Mouse (Mus musculus): ENCODE results near the gene Hamp. TPM values are rescaled to one million over a fixed set of nuclear protein-coding genes. Genes with fewer than 3 reads are reported as not detected.

Hamp gene
- not detected for total RNA-seq (2021)
- long read RNA-seq, experiment 1, result 0 reads
- long read RNA-seq, experiment 2, result 0 reads

GRCm38 (mm10) chr7:30943909-30944635 lies at the start of gene Hamp:
Hamp (minus strand) TSS chr7:30944032.
- intact Hi-C loops (cut with DNase I), result loop anchor here (2.0 kb wide), 1 partner anchor 21 kb away; no protein-coding TSS in a partner anchor
- DNase-seq, result no peak

DNA sequence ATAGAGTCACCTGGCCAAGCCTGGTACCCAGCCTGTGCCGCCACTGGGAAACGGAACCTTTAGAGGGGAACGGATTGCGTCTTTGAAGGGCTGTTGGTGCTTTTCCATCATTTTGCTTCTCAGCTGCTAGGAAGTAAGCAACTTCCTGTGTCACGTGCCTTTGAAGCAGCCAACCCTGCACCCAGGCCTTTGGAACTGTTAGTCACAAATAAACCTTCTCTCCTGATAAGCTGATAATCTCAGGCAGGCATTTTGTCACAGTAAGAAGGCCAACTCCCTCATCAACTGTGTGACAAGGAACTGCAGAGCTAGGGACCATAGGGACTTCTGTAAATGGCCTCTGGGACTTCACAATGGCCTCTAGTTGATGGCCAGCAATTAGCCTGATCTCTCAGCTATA lies 48.3 kb upstream of the Hamp start:
- intact Hi-C loops (cut with DNase I), result no loop called here
- DNase-seq, result no peak

- DNase-seq, result no peak
- intact Hi-C loops (cut with DNase I), result no loop called here
Observed at GRCm38 (mm10) chr7:30988519-30989162, 44.8 kb upstream of the Hamp start.

DNA sequence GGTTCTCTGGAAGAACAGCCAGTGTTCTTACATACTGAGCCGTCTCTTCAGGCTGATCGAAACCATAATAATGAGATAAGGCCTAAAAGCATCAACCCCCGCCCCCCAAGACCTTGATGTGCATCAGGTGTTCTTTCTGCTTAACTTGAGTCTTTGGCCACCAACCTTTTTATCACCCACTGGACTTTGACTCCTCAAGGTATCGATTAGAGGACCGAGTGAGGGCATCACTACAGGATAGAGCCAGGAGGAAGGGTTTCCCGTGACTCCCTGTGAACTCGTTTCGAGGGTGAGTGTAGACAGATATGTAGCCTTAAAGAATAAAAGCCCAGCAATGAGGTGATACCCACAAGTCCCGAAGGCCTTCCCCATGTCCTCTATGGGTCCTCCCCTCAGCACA lies 41.5 kb upstream of the Hamp start:
- DNase-seq, result no peak
- intact Hi-C loops (cut with DNase I), result no loop called here

GRCm38 (mm10) chr7:30981703-30982102 lies 37.9 kb upstream of the Hamp start:
- DNase-seq, result no peak
- intact Hi-C loops (cut with DNase I), result no loop called here

- DNase-seq, result peak; percentile 79 to 83
- intact Hi-C loops (cut with DNase I), result loop anchor here (5.0 kb wide), 1 partner anchor 101 kb away; no protein-coding TSS in a partner anchor
Observed at GRCm38 (mm10) chr7:30973501-30974289, 29.9 kb upstream of the Hamp start, which contains the start of gene Fam187b. Fam187b (plus strand) TSS chr7:30973790.

DNA sequence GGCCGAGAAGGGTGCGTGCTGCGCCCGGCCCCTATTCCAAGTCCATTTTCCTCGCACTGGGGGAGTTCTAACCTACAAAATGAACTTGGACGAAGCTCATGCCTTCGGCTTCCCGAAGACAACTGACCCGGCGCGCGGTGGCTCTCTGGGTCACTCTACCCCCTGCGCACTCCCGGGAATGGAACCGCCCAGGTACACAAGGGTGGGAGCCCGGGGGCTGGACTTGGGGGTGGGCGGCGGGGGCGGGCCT lies 29.3 kb upstream of the Hamp start, which contains the start of gene Lsr:
TSS of gene Lsr (minus strand) at position 214 of the 250 bp plus-strand sequence.
- no peak for DNase-seq
- intact Hi-C loops (cut with DNase I), result loop anchor here (5.0 kb wide), 1 partner anchor 101 kb away; no protein-coding TSS in a partner anchor

DNA sequence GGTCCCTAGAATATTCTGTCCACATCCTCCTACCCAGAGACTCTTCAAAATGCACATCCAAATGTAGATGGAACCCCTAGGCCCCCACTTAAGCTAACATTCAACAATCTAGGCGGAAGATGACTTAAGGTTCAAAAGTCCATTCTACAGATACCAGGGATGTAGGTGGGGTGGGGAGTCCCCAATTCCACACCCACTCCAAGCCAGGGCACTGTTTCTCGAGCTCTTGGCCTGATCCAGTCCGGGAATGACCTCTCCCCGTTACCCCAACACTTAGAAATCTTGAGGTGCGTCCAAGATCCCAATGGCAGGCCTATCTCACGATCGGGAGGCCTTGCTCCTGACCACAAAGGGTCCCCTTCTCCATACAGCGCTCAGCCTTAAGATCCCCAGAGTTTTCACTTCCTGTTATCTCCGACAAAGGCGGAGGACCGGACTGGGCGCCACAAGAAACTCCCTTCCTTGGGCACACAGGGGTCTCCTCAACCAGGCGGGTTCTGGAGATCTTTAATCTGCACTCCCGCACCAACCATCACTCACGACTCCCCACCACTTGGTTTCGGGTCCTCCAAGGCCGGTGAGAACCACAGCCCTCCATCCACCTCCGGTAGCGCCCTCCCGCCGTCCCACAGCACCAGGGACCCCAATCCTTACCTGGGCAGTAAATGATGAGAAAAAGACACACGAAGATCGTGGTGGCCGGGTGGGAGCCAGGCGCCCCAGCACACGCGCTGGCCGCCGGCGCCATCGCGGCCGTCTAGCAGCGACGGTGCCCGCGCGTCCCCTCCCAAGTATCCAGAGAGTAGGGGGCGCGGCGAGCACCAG lies 28.8 kb upstream of the Hamp start:
- intact Hi-C loops (cut with DNase I), result loop anchor here (5.0 kb wide), 1 partner anchor 100 kb away; no protein-coding TSS in a partner anchor
- DNase-seq, result no peak

DNA sequence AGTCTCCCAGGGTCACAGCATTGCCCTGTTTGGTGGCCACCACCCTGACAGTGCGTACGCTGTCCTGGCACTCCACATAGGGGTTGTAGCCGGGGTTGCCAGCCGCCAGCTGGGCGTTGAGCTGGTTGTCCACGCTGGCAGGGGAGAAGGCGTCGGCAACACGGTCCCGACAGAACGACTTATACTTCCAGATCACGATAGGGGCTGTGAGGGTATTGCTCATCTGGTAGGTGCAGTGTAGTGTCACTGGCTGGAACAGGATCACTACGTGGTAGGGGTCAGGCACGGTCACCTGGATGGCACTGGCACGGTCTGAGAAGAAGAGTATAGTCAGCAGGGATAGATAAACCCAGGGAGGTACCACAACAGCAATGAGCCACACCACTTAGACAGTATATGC lies 28.1 kb upstream of the Hamp start:
- DNase-seq, result no peak
- intact Hi-C loops (cut with DNase I), result loop anchor here (5.0 kb wide), 1 partner anchor 100 kb away; no protein-coding TSS in a partner anchor

DNA sequence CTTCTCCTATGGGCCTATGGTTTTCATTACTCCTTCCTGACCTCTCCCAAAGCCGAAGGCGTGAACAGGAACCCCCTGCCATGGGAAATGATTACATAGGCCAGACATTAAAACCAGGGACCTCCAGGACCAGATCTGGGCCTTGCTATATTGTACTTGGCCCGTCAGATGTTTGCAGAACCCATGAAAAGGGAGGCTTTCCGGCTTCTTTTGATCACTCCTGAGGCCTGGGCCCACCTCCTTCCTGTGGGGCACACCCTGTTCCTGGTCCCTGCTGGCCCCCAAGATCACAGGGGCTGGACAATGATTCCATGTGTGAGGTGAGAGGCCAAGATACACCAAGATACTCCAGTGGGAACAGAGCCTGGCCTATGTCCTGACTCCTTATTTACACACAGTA lies 25.3 kb upstream of the Hamp start:
- DNase-seq, result no peak
- intact Hi-C loops (cut with DNase I), result no loop called here

GRCm38 (mm10) chr7:30968611-30969010 lies 24.8 kb upstream of the Hamp start:
- no peak for DNase-seq
- intact Hi-C loops (cut with DNase I), result no loop called here

DNA sequence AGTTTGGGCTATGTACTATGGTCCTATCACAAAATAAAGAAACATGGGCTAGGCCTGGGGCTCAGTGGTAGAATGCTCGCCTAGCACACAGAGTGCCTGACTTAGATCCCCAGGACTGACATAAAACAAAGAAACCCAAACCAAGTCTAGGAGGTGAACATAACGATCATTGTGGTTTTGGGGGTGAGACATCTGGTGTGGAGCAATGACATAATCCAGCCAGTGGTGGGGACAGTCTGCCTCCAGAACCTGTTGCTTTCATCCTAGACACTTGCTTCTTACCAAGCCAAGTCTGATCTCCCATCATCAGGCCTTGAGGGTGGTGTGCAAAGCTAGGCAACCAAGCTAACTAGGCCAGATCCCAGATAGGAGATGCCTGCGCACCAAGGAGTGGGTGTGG lies 22.8 kb upstream of the Hamp start:
- DNase-seq, result no peak
- intact Hi-C loops (cut with DNase I), result no loop called here

DNA sequence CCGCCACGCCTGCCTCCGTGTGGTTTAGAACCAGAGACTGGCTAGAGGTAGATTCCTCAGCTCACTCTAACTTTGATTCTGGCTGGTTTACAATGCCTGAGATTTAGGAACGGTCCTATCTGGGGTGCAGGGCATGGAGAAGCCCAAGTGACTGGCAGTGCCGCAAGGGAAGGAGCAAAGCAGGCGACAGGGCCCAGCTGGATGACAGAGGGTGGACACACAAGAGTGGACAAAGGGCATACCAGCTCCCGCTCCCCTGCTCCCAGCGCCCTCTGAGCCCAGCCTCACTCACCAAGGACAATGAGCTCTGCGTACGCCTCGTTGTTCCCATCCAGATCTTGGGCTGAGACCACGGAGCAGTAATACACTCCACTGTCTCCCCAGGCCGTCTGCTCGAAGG lies 21.8 kb upstream of the Hamp start:
- DNase-seq, result no peak
- intact Hi-C loops (cut with DNase I), result no loop called here

GRCm38 (mm10) chr7:30964366-30964765 lies 20.5 kb upstream of the Hamp start:
- no peak for DNase-seq
- intact Hi-C loops (cut with DNase I), result loop anchor here (5.0 kb wide), 1 partner anchor 133 kb away; no protein-coding TSS in a partner anchor

DNA sequence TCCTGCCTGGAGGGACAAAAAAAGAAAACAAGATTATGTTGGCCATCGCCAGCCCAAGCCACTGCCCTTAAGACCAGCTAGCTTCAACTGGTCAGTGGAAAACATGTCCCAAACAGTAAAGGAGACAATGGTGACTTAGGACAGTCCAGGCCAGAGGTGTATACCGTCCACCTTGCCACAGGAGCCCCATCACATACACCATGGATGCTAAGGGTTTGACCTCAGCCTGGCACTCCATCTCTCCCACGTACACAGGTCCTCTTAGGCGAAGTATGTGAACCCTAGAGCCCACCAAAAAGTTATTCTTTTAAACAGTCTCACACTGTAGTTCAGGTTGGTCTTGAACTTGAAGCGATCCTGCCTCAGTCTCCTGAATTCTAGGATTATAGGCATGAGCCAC lies 19.0 kb upstream of the Hamp start:
- no peak for DNase-seq
- intact Hi-C loops (cut with DNase I), result loop anchor here (5.0 kb wide), 1 partner anchor 134 kb away; no protein-coding TSS in a partner anchor

DNA sequence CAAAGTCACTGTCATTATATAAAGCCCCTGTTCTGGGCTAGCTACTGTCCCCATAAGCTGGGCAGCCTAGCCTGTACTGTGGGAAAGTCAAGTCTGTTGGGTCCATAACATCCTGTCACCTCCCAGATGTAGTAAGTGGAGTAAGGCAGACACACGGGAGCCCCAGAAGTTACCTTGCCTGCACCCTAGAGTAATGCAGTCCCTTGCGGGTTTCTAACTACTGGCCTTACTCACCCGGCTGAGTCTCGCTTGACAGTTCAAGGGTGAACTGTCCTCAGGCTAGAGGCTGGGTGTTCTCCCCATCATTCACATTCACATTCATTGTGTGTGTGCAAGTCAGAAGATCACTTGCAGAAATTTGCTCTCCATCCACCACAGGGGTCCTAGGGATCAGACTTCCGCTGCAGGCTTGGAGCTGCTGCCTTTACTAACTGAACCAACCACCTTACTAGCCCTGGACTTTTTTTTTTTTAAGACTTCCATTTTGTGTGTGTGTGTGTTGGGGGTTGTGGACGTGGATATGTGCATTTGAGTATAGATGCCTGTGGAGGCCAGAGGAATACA lies 16.0 kb upstream of the Hamp start:
- no peak for DNase-seq
- intact Hi-C loops (cut with DNase I), result loop anchor here (5.0 kb wide), 1 partner anchor 137 kb away; no protein-coding TSS in a partner anchor

GRCm38 (mm10) chr7:30958866-30959487 lies 15.1 kb upstream of the Hamp start:
- no peak for DNase-seq
- intact Hi-C loops (cut with DNase I), result no loop called here

- no peak for DNase-seq
- intact Hi-C loops (cut with DNase I), result no loop called here
Observed at GRCm38 (mm10) chr7:30958109-30958865, 14.5 kb upstream of the Hamp start.

- intact Hi-C loops (cut with DNase I), result no loop called here
Observed at GRCm38 (mm10) chr7:30957367-30957783, 13.5 kb upstream of the Hamp start.

More at GRCm38 (mm10) chr7:30957367-30957783, 13.5 kb upstream of the Hamp start:
- peak; percentile 89 to 95 for DNase-seq

Measured in gastrocnemius, postnatal 36 days (tissue).